Mouse (Mus musculus) sigmoid colon, adult 10 weeks (tissue): ENCODE results near the gene Nbeal1. TPM values are rescaled to one million over a fixed set of nuclear protein-coding genes. Genes with fewer than 3 reads are reported as not detected.

Experiments
- polyA plus RNA-seq: library from polyadenylated mRNA; stranded (reverse); fragments of 350-450 nt; fragmentation: Illumina TruSeq; extraction: RNeasy Lipid Tissue Mini Kit (QIAGEN cat#74804); gene quantifications from one replicate; pipeline ENCODE4 v1.2.3, GENCODE M21; 2014; ENCODE audit warnings: low read depth, low replicate concordance

Nbeal1 gene
- polyA plus RNA-seq, result 69.0 TPM

GRCm38 (mm10) chr1:60179932-60180783, at the start of gene Nbeal1:
Gene Nbeal1, plus strand, starts transcription at chr1:60180599.

DNA sequence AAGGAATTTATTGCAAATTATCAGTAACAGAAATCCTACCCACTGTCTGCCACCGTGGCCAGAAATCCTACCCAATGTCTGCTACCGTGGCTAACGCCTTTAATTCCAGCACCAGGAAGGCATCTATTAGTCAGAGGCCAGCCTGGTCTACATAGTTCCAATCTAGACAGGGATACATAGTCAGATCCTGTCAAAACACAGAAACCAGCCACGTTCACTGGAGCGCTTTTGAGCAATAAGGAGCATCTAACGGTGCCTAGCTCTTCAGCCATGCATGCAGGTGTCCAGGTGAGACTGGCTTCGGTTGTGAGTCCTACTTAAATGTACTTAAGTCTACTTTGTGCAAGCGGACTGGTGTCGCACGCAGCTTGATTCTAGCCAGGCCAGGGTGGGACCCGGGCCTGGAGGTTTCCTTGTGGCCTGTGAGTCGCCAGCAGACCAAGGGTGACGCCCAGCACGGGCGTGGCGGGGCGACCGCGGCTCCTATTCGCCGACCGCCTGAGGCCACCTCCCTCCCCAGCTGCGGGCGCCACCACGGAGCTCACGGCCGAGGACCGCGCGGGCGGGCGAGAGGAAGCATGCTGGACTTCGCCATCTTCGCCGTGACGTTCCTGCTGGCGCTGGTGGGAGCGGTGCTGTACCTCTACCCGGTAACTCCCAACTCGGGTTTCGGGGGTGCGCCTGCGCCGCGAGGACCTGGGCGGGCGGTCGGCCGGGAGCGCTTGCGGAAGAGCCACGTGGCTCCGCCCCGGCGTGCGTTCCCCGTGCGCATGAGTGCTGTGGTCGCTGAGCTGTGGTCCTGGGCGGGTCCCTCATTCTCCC, 162.6 kb downstream of the Nbeal1 start, which contains the start of gene Cyp20a1:
TSS of gene Cyp20a1 (plus strand) at position 516 of the 822 bp plus-strand sequence.

Other genes with a start within 250 kb of the Nbeal1 start
- 1.2 TPM for gene Ica1l, start 137.4 kb upstream of the Nbeal1 start, polyA plus RNA-seq
- 17.5 TPM for gene Carf, start 82.4 kb upstream of the Nbeal1 start, polyA plus RNA-seq
- gene Wdr12, start 82.0 kb upstream of the Nbeal1 start, polyA plus RNA-seq, result 13.8 TPM
- gene Cyp20a1, start 162.7 kb downstream of the Nbeal1 start, polyA plus RNA-seq, result 43.2 TPM
- gene Abi2, start 229.0 kb downstream of the Nbeal1 start, polyA plus RNA-seq, result 11.7 TPM